8 mouse cellular contexts compared by ENCODE assay signal in genomic region chr8:125090889-125091740, GRCm38 (mm10). TPM values are rescaled to one million over a fixed set of nuclear protein-coding genes. Genes with fewer than 3 reads are reported as not detected.
DNase-seq lines count a peak whose midpoint lies in the region; ATAC-seq lines count a peak whose summit lies in the region.
"Had no signal": no experiment of that assay in that cellular context is flagged by ENCODE, and none has a peak within 500 bp of the region (broad histone marks: within the 10 kb centered on the region; RNA-seq: fewer than 3 reads in every experiment).

No protein-coding gene starts in this region.

- H3K27me3 ChIP-seq in kidney, embryonic 15.5 days: no peaks in the 10 kb centered on the region
- H3K27me3 ChIP-seq in midbrain, embryonic 10.5 days (ENCODE audit: low read depth, poor library complexity, severe bottlenecking): no peaks in the 10 kb centered on the region
- H3K27me3 ChIP-seq: neural tube, embryonic 13.5 days had no signal

- H3K27ac ChIP-seq in kidney, embryonic 15.5 days: no peak overlapping the region
- no peak overlapping the region for H3K27ac ChIP-seq in midbrain, embryonic 10.5 days (replicated peaks)
- H3K27ac ChIP-seq: neural tube, embryonic 13.5 days had no signal

- WGBS in kidney, embryonic 15.5 days: 74% methylated on average over 21 of the region's 21 CpGs
- WGBS in midbrain, embryonic 10.5 days: 76% methylated on average over 21 of the region's 21 CpGs

- no peaks in the 10 kb centered on the region for H3K9me3 ChIP-seq in kidney, embryonic 15.5 days (replicated peaks)
- no peaks in the 10 kb centered on the region for H3K9me3 ChIP-seq in midbrain, embryonic 10.5 days (replicated peaks)
- H3K9me3 ChIP-seq: neural tube, embryonic 13.5 days had no signal

- H3K4me2 ChIP-seq in kidney, embryonic 15.5 days: no peak overlapping the region
- H3K4me2 ChIP-seq: neural tube, embryonic 13.5 days had no signal

- peak; percentile 60; the same call in 1 of the 2 replicates for ATAC-seq in kidney, embryonic 15.5 days (replicated peaks; ENCODE audit: low FRiP score)

- no peak overlapping the region for H3K4me3 ChIP-seq in kidney, embryonic 15.5 days (replicated peaks)
- H3K4me3 ChIP-seq in midbrain, embryonic 10.5 days: no peak overlapping the region
- H3K4me3 ChIP-seq: neural tube, embryonic 13.5 days had no signal

- DNase-seq in R1 (ENCODE audit: low read depth, low spot score): peak; percentile 53
- peak; percentile 42 for DNase-seq in adrenal gland, adult 8-10 months
- peak; percentile 58 for DNase-seq in heart, adult 8-10 months (ENCODE audit: low spot score)
- peak; percentile 92 for DNase-seq in lung, postnatal 10 days
- no peak for DNase-seq in midbrain, embryonic 10.5 days (ENCODE audit: low spot score)
- DNase-seq in embryo, embryonic 11 days: no peak

- no peak overlapping the region for H3K9ac ChIP-seq in kidney, embryonic 15.5 days
- H3K9ac ChIP-seq: neural tube, embryonic 13.5 days had no signal

- H3K36me3 ChIP-seq in kidney, embryonic 15.5 days: no peaks in the 10 kb centered on the region
- no peaks in the 10 kb centered on the region for H3K36me3 ChIP-seq in midbrain, embryonic 10.5 days
- H3K36me3 ChIP-seq: neural tube, embryonic 13.5 days had no signal

- H3K4me1 ChIP-seq in kidney, embryonic 15.5 days: 0 out of 2 replicates have a peak, but pooled peaks cover 6% of the 10 kb centered on the region
- peaks cover 10% of the 10 kb centered on the region for H3K4me1 ChIP-seq in midbrain, embryonic 10.5 days
- H3K4me1 ChIP-seq: neural tube, embryonic 13.5 days had no signal

RNA-seq across cellular contexts. Expression of gene Disc1, which starts 37.1 kb away (rescaled TPM):
- total RNA-seq in adrenal gland, adult 8-10 months (2022): 1 to 10 TPM; 1.2 to 4.2 (median 2.2) TPM
- 1 to 10 TPM in 2 of 4 experiments, under 1 TPM in 2; 0.87 to 1.8 (median 1.2) TPM for total RNA-seq in heart, adult 8-10 months (2022)
- 2.1 and 3.6 TPM in 2 replicates for polyA plus RNA-seq in kidney, embryonic 15.5 days (2015; fragmentation: Nextera tagmentation; extraction: Ambion mirVana)
- polyA plus RNA-seq in midbrain, embryonic 10.5 days (2016; fragmentation: Nextera tagmentation; extraction: Ambion mirVana): 1.4 and 2.0 TPM in 2 replicates

Comparison
In these comparisons a context has a peak if more than half of its experiments do, and no peak if none do; other contexts are left out.
1. DNase-seq: peak in R1 (single experiment), adrenal gland, adult 8-10 months (single experiment), heart, adult 8-10 months (single experiment) and lung, postnatal 10 days (single experiment); none in midbrain, embryonic 10.5 days (single experiment) and embryo, embryonic 11 days (single experiment).